Mouse (Mus musculus) heart, embryonic 10.5 days (tissue): ENCODE data around the gene Arhgef10l. TPM values are rescaled to one million over a fixed set of nuclear protein-coding genes. Genes with fewer than 3 reads are reported as not detected.
A peak's percentile ranks its signal among the peaks of the same experiment; 100 is the strongest.

Source experiments
- DNase-seq: peaks from one replicate; pipeline ENCODE4 v3.0.0-alpha.2; 2017; ENCODE audit warnings: low spot score
- H3K27ac ChIP-seq: fragments of 300-500 bp; sonication (generic); 2 replicates; pipeline ENCODE4 v1.5.1; 2016; ENCODE audit warnings: mild to moderate bottlenecking
- H3K27me3 ChIP-seq: fragments of 300-500 bp; sonication (generic); 2 replicates; pipeline ENCODE4 v1.6.1; 2016; ENCODE audit warnings: mild to moderate bottlenecking; ENCODE audit not compliant: poor library complexity, insufficient read depth, severe bottlenecking
- H3K36me3 ChIP-seq: fragments of 300-500 bp; sonication (generic); 2 replicates; pipeline ENCODE4 v1.6.1; 2016; ENCODE audit warnings: mild to moderate bottlenecking, moderate library complexity
- H3K4me1 ChIP-seq: fragments of 300-500 bp; sonication (generic); 2 replicates; pipeline ENCODE4 v1.6.1; 2016; ENCODE audit warnings: mild to moderate bottlenecking
- H3K4me3 ChIP-seq: fragments of 300-500 bp; sonication (generic); 2 replicates; pipeline ENCODE4 v1.5.1; 2016; ENCODE audit warnings: mild to moderate bottlenecking, moderate library complexity
- H3K9me3 ChIP-seq: fragments of 300-500 bp; sonication (generic); 2 replicates; pipeline ENCODE4 v1.6.1; 2016; ENCODE audit warnings: mild to moderate bottlenecking, moderate library complexity
- WGBS: fragments of 180-500 bp; shearing (Covaris S2); methylation state at CpG from one replicate; pipeline ENCODE4 v1.1.7; 2016; 5-methylcytosine and 5-hydroxymethylcytosine counted together
- polyA plus RNA-seq: library from polyadenylated mRNA; unstranded; fragments of >200 nt; fragmentation: Nextera tagmentation; extraction: Ambion mirVana; gene quantifications from 2 replicates; pipeline ENCODE4 v1.2.1, GENCODE M21; 2016

Arhgef10l gene
- polyA plus RNA-seq, 1 experiment from 2014 or later = 13.3 TPM

- peaks cover 25% of the 10 kb centered on the region for H3K36me3 ChIP-seq
- 59% methylated on average over 4 of the region's 4 CpGs for WGBS
- no peak overlapping the region for H3K27ac ChIP-seq
- peaks cover 8% of the 10 kb centered on the region for H3K4me1 ChIP-seq
- no peaks in the 10 kb centered on the region for H3K27me3 ChIP-seq
- H3K9me3 ChIP-seq = no peaks in the 10 kb centered on the region
- H3K4me3 ChIP-seq = no peak overlapping the region
- DNase-seq = no peak
Measured at GRCm38 (mm10) chr4:140602022-140602421, 63.8 kb downstream of the Arhgef10l start.

- peaks cover 30% of the 10 kb centered on the region for H3K36me3 ChIP-seq
- WGBS = 83% methylated on average over 11 of the region's 11 CpGs
- DNase-seq = no peak
Measured at GRCm38 (mm10) chr4:140601153-140601552, 64.7 kb downstream of the Arhgef10l start.

GRCm38 (mm10) chr4:140598846-140599245 is 67.0 kb downstream of the Arhgef10l start:
- no peak overlapping the region for H3K27ac ChIP-seq
- no peak overlapping the region for H3K4me3 ChIP-seq
- 69% methylated on average over 5 of the region's 5 CpGs for WGBS
- H3K4me1 ChIP-seq = peaks cover 8% of the 10 kb centered on the region
- H3K36me3 ChIP-seq = peaks cover 26% of the 10 kb centered on the region
- H3K9me3 ChIP-seq = peaks cover 5% of the 10 kb centered on the region; the same call in 1 of the 2 replicates
- DNase-seq = no peak
- H3K27me3 ChIP-seq = no peaks in the 10 kb centered on the region

More at GRCm38 (mm10) chr4:140601153-140601552, 64.7 kb downstream of the Arhgef10l start:
- H3K4me3 ChIP-seq = no peak overlapping the region
- no peaks in the 10 kb centered on the region for H3K27me3 ChIP-seq
- H3K27ac ChIP-seq = no peak overlapping the region
- H3K4me1 ChIP-seq = peaks cover 8% of the 10 kb centered on the region
- H3K9me3 ChIP-seq = peaks cover 5% of the 10 kb centered on the region; the same call in 1 of the 2 replicates

GRCm38 (mm10) chr4:140597928-140598327 is 67.9 kb downstream of the Arhgef10l start:
- Histone ChIP-seq H3K27me3 (no peaks in the 10 kb centered on the region), H3K27ac (0 out of 2 replicates have a peak overlapping the region, but pooled peaks have one; percentile 16), H3K9me3 (peaks cover 5% of the 10 kb centered on the region; the same call in 1 of the 2 replicates), H3K4me3 (no peak overlapping the region), H3K36me3 (peaks cover 26% of the 10 kb centered on the region), H3K4me1 (peaks cover 8% of the 10 kb centered on the region)
- DNase-seq = no peak
- WGBS = 86% methylated on average over 6 of the region's 6 CpGs

GRCm38 (mm10) chr4:140597378-140597777 is 68.4 kb downstream of the Arhgef10l start:
- Histone ChIP-seq H3K4me3 (no peak overlapping the region), H3K36me3 (peaks cover 26% of the 10 kb centered on the region), H3K4me1 (peaks cover 6% of the 10 kb centered on the region), H3K27me3 (no peaks in the 10 kb centered on the region), H3K9me3 (peaks cover 5% of the 10 kb centered on the region; the same call in 1 of the 2 replicates), H3K27ac (no peak overlapping the region)
- no peak for DNase-seq
- WGBS = 90% methylated on average over 5 of the region's 5 CpGs

- Histone ChIP-seq H3K4me3 (no peak overlapping the region), H3K27ac (no peak overlapping the region), H3K36me3 (peaks cover 38% of the 10 kb centered on the region), H3K4me1 (no peaks in the 10 kb centered on the region), H3K9me3 (peaks cover 5% of the 10 kb centered on the region; the same call in 1 of the 2 replicates), H3K27me3 (no peaks in the 10 kb centered on the region)
- WGBS = 91% methylated on average over 14 of the region's 14 CpGs
- DNase-seq = no peak
Measured at GRCm38 (mm10) chr4:140593771-140594505, 71.9 kb downstream of the Arhgef10l start.

- 75% methylated on average over 16 of the region's 16 CpGs for WGBS
- no peak overlapping the region for H3K4me3 ChIP-seq
- H3K27me3 ChIP-seq = no peaks in the 10 kb centered on the region
- no peaks in the 10 kb centered on the region for H3K4me1 ChIP-seq
- no peak for DNase-seq
- H3K36me3 ChIP-seq = peaks cover 34% of the 10 kb centered on the region
- peaks cover 5% of the 10 kb centered on the region; the same call in 1 of the 2 replicates for H3K9me3 ChIP-seq
- H3K27ac ChIP-seq = no peak overlapping the region
Measured at GRCm38 (mm10) chr4:140592990-140593770, 72.6 kb downstream of the Arhgef10l start.

GRCm38 (mm10) chr4:140592217-140592759 is 73.5 kb downstream of the Arhgef10l start:
- peaks cover 33% of the 10 kb centered on the region for H3K36me3 ChIP-seq
- H3K9me3 ChIP-seq = peaks cover 5% of the 10 kb centered on the region; the same call in 1 of the 2 replicates
- WGBS = 25% methylated on average over 11 of the region's 11 CpGs
- no peak overlapping the region for H3K27ac ChIP-seq
- peak; percentile 86 for DNase-seq
- H3K27me3 ChIP-seq = no peaks in the 10 kb centered on the region
- no peaks in the 10 kb centered on the region for H3K4me1 ChIP-seq
- H3K4me3 ChIP-seq = no peak overlapping the region

GRCm38 (mm10) chr4:140586478-140586877 is 79.3 kb downstream of the Arhgef10l start:
- no peaks in the 10 kb centered on the region for H3K9me3 ChIP-seq
- peaks cover 20% of the 10 kb centered on the region for H3K4me1 ChIP-seq
- no peak overlapping the region for H3K27ac ChIP-seq
- H3K4me3 ChIP-seq = no peak overlapping the region
- DNase-seq = no peak
- H3K36me3 ChIP-seq = peaks cover 34% of the 10 kb centered on the region
- H3K27me3 ChIP-seq = no peaks in the 10 kb centered on the region
- WGBS = 64% methylated on average over 5 of the region's 5 CpGs

GRCm38 (mm10) chr4:140584240-140584639 is 81.6 kb downstream of the Arhgef10l start:
- DNase-seq = no peak
- Histone ChIP-seq H3K4me1 (peaks cover 31% of the 10 kb centered on the region), H3K9me3 (no peaks in the 10 kb centered on the region), H3K4me3 (no peak overlapping the region), H3K27me3 (no peaks in the 10 kb centered on the region), H3K36me3 (peaks cover 43% of the 10 kb centered on the region), H3K27ac (no peak overlapping the region)
- 67% methylated on average over 5 of the region's 5 CpGs for whole genome bisulfite sequencing

GRCm38 (mm10) chr4:140582390-140583088 is 83.3 kb downstream of the Arhgef10l start:
- peak overlapping the region; percentile 84 for H3K27ac ChIP-seq
- peaks cover 54% of the 10 kb centered on the region for H3K36me3 ChIP-seq
- peak overlapping the region; percentile 42; the same call in 1 of the 2 replicates for H3K4me3 ChIP-seq
- peaks cover 31% of the 10 kb centered on the region for H3K4me1 ChIP-seq
- no peaks in the 10 kb centered on the region for H3K27me3 ChIP-seq
- DNase-seq = no peak
- WGBS = 75% methylated on average over 15 of the region's 15 CpGs
- no peaks in the 10 kb centered on the region for H3K9me3 ChIP-seq

- Histone ChIP-seq H3K27ac (peak overlapping the region; percentile 84), H3K4me3 (peak overlapping the region; percentile 42), H3K27me3 (no peaks in the 10 kb centered on the region), H3K36me3 (peaks cover 58% of the 10 kb centered on the region), H3K4me1 (peaks cover 28% of the 10 kb centered on the region), H3K9me3 (no peaks in the 10 kb centered on the region)
- 71% methylated on average over 23 of the region's 23 CpGs for WGBS
- no peak for DNase-seq
Measured at GRCm38 (mm10) chr4:140581730-140582389, 84.0 kb downstream of the Arhgef10l start.
